Mouse (Mus musculus) CD4-positive helper T cell, adult 2 months (primary cell): ENCODE data around the gene Glis3.

ENCODE experiments used
- DNase-seq: peaks from one replicate; pipeline ENCODE4 v3.0.0-alpha.2; 2012; ENCODE audit warnings: low read depth, missing footprints, low spot score

Gene Glis3

GRCm38 (mm10) chr19:28389146-28389545, 290.7 kb downstream of the Glis3 start:
- DNase-seq, result no peak

GRCm38 (mm10) chr19:28383425-28383824, 296.5 kb downstream of the Glis3 start:
- DNase-seq, result no peak

DNA sequence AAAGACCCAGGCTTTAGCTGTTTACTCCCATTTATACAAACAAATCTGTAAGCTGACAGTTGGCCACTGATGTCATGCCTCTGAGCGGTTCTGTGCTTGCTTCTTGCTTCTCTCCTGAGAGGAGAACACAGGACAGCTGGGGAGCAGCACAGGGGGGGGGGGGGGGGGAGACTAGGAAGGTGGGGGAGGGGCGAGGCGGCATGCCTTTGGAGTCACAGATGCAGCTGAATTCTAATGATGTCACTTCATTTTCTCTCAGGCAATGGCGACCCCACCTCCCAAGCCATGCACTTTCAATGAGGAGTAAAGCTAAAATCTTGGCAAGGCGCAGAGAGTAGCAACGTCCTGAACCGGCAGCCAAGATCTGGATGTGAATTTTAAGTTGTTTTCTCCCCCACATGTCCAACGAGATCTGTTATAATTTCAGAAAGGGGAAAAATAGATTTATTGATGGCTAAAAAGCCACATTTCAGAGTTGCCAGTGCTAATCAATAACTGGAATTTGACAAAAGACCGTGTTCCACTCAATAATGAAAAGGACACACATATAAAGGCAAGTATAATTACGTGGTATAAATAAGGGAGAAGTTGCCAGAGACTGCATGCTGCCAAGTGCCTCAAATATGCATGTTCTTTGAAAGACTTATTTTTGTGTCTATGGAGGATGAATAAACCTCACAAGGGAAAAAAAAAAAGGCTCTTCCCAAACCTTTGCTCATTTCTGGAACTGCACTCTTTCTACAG, 297.5 kb downstream of the Glis3 start:
- DNase-seq, result no peak

- DNase-seq, result no peak
These were observed 298.4 kb downstream of the Glis3 start for GRCm38 (mm10) chr19:28381441-28381840.

DNA sequence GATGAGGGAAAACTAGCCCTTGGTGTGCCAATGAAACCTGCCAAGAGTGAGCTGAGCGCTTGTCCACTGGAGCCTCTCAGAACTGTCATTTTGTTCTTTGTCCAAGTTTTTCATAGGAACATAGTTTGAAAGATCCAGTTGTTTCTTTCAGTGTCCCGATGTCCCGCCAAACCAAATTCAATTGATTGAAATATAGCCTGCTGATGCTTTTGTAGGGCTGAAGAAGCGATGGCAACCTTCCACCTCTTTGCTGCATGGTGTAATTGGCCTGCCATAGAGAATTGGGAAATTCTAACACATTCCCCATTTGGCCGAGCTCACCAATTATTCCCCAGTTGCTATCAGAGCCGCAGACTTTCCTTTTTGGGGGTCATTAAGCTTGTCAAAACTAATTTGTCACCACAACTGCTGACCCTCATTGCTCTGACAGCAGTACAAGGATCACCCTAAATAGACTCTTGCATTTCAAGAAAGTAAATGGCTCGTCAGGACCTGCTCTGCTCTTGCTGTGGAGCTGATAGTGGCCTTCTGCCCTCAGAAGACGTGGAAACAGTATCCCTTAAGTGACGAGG, 299.1 kb downstream of the Glis3 start:
- no peak for DNase-seq

DNA sequence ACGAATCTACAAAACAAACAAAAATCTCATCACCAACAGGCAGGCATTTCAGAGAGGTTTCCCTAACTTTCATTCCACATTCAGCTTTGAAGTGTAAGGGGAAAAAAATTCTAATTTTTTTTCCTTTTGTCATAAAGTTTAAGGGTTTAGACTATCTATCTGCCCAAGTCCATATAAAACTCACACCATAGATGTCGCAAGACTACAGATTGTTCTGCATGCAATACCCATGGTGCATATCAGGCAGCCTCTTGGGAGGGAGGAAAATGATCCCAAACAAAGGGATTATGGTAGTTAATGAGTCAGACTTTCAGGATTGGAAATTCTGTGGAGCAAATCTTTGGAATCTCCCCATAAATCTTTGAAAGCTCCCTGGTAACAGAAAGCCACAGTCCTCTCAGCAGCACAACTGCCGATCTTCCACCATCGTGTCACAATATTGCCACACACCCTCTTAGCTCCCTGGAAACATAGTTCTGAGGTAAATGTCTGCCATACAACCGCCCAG, 302.0 kb downstream of the Glis3 start:
- no peak for DNase-seq

- no peak for DNase-seq
These were observed 303.5 kb downstream of the Glis3 start for GRCm38 (mm10) chr19:28376401-28376800.

DNA sequence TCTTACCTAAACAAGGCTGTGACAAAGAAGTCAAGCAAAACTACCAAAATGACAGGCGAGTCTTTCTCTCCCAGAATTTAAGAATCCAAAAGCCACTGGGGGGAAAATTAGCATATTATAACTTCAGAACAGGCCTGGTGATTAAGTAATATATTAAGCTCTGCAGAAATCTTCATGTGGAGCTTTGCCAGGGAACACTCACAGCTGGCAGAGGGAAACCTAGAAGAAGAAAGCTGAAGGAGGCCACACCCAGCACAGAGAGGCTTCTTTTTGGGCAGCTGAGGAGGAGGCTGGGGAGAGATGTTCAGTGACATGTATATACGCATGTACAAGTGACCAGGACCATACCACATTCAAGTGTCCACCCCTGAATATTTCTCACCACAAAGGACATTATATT, 304.1 kb downstream of the Glis3 start:
- DNase-seq, result no peak

DNA sequence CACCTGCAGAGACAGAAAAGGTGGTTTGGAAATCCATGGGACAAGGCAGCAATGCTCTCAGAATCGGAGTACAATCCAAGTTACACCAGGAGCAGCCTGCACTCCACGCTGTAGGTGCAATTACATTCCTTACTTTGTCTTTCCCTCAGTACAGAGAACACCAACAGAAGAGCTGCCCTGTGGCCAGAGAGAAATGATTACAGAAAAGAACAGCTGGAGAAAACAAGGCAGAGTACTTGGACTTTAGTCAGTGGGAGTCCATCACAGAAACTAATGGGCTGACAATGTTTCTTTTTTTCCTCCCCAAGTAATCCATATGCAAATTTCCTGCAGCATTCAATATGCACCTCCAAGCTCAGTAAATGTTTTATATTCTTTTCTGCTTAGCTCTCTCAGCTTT, 305.4 kb downstream of the Glis3 start:
- no peak for DNase-seq

- DNase-seq, result no peak
These were observed 311.7 kb downstream of the Glis3 start for GRCm38 (mm10) chr19:28368215-28368614.

- DNase-seq, result no peak
These were observed 312.6 kb downstream of the Glis3 start for GRCm38 (mm10) chr19:28367274-28367673.

DNA sequence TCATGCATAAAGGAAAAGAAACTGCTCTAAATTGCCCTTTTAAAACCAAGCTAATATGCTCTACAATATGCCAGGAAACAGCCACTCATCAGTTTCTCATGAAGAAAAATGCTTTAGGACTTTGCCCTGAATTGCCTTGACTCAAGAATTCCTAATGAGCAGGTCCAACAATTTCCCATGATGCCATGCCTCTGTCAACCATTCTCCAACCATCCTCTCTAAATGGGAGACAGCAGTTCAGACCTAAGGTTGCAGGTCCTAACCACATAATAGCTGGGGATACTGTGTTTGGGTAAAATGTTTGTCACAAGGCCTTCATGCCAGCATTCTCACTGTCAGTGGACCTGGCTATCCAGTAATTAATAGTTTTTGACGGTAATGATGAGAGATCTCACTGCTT, 313.1 kb downstream of the Glis3 start:
- DNase-seq, result no peak

- peak; percentile 25 for DNase-seq
These were observed 314.0 kb downstream of the Glis3 start for GRCm38 (mm10) chr19:28365897-28366296.

DNA sequence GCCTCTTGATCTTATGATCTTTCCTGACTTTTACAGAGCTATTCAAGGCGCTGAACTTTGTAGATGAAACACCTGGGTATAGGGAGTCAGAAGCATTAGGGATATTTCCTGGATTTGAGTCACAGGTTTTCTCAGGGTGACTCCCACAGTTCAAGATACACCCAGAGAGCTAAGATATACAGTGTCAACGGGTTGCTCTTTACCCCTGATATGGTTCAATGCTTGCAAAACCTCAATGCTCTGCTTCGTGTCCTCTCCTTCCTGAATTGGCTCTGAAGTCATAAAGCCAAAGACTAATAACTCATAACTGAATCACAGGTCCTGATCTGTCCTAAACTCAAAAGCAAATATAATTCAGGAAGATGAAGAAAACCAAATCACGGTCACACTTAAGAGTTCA, 319.0 kb downstream of the Glis3 start:
- DNase-seq, result no peak

DNA sequence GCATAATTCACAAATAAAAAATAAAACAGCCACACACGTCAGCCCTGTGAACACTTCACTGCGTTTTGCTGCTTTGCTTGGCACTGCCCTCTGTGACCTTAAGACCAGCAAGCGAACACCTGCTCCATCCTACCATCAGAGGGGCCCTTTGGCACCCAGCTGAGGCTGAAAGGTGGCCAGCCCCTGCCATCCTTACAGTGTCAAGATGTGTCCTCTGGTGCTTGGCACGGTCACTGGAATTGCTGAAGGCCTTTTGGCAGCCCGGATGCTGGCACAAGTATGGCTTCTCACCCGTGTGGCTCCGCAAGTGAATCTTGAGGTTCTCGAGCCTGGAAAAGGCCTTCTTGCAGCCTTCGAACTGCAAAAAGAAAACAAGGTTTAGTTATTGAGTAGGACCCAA, 322.3 kb downstream of the Glis3 start:
- no peak for DNase-seq

- no peak for DNase-seq
These were observed 328.5 kb downstream of the Glis3 start for GRCm38 (mm10) chr19:28351068-28352066.

DNA sequence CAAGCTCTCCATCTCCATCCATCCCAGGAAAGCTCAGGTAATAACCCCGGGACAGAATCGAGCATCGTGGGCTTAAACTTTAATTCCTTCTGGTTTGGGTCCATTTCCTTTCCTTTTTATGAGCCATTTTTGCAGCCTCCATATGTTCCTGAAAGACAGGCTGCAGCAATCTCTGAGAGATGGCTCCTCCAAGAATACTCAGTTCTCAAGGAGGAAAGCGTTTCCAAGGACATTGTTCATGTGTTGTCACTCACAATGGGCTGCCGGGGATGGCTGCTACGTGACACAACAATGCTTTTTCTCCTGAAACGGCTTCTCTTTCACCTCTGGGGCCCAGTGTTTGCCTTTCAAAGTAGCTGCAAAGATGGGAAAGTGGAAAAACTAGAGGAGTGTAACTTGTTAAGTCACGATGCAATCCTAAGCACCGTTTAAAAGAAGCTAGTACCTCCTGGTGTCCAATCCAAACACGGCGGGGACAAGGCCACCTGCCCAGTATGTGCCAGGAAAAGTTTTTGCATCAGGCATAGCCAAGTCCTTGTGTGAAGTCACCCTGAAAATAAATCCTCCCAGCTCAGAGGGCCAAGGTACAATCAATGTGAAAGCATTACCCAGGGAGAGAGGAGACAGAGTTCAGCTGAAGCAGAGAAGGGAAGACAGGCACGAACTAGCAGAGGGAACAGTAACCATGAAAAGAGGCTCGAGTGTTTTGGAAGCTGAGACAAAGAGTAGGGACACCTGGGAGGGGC, 332.6 kb downstream of the Glis3 start:
- no peak for DNase-seq

- no peak for DNase-seq
These were observed 336.2 kb downstream of the Glis3 start for GRCm38 (mm10) chr19:28343640-28344039.

GRCm38 (mm10) chr19:28337574-28337973, 342.3 kb downstream of the Glis3 start:
- DNase-seq, result no peak

DNA sequence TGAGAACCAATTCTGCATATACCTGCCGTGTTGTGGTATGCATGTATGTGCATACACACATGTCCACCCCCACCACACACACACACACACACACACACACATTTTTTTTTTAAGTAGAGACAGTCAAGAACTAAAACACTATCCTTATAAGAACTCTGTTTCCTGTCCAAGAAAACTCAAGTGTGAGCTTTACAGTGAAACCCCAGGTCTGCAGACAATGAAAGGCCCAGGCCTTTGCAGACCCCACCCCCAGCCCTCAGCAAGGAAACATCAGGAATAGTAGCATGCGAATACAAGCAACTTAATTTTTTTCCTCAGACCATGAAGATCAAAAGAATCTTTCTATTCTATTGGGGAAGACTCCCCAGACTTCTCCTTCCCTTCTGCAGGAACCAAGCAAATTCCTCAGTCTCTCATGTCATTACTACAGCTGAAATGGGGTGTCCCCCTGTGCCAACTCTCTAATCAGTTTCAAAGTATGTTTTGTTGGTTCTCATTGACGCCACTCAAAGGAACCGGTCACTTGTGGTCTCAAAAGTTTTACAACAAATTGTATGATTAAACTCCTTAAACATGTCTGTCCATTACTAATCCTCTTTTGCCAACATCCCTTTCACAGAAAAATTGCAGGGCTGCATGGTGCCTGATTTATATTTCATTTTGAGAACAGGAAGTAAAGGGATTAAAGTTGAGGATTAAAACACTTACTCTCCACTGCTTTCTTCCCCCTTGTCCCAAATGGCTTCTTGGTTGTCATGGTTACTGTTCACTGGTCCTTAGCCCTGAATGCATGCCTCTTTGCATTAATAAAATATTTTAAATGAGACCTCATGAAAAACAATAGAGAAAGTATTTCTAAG, 343.0 kb downstream of the Glis3 start:
- no peak for DNase-seq
